Mouse (Mus musculus): ENCODE results near the gene Sobp.

Sobp gene

GRCm38 (mm10) chr10:43027006-43027405, 147.3 kb downstream of the Sobp start:
- DNase-seq, result peak; percentile 38 to 49

DNA sequence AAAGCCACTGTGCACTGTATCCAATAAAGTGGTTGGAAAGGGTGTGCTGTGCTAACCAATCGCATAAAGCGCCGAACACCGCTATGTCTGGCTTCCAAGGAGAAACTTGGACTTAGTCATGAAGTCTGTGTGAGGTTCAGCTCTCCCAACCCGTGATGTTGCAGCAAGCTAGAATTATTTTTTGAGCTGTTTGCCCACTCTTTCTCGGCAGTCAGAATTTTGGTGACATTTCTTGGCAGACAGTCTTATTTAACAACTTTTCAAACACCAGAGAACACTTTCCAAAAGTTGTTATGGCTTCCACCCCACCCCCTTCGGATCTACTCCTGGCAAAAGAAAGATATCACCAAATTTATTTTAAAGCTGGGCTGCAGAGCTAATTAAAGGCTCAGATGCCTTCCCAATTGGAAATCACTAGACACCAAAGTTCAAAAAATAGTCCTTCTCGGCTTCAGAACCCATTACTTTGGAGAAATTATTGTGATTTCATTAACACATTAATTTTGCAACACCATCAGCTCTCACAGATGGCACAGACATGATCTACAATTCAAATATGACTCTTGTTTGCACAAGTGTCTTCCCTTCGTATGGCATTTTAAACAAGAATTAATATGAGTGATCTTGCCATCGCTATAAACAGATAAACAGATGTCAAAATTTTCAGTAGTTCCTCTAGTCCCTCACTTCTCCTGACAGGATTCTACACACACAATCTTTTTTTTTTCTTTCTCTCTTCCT, 150.7 kb downstream of the Sobp start:
- no peak for DNase-seq

- no peak for DNase-seq
Observed at GRCm38 (mm10) chr10:43022190-43022761, 152.1 kb downstream of the Sobp start.

GRCm38 (mm10) chr10:43021512-43022116, 152.7 kb downstream of the Sobp start:
- peak; percentile 11 to 42 for DNase-seq

DNA sequence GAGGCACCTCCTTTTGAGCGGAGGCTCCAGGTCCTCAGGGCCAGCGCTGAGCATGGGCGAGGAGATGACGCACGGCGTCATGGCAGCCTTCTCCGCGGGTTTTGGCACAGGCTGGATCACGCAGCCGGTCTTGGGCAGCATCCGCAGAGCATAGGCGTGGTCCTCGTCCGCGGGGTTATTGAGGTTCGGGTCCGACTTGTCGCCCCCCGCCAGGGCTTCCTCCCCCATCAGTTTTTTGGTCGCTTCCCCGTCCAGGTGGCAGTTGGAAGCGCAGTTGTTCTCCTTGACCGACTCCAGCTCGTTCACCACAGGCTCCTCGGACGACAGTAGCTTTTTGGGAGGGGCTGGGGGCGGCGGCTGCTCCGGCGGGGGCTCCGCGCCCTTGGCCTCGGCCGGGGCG, 153.3 kb downstream of the Sobp start:
- no peak for DNase-seq

DNA sequence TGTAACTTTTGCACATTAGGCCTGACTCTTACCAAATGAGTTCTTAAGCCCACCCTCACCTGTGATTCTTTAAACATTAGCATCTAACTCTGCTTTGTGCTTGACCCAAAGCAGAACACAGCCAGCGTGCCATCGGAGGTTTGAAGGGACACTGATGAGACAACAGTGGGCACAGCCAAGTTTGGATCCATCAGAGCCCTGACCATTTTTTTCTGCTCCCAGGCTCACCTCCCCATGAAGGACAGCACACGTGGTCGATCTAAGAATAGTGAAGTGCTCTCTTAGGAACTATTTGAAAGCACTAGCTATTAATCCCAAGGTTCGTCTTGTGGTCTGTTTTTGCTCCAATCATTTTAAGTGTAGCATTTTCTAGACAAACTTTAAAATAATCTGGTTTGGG, 159.5 kb downstream of the Sobp start:
- no peak for DNase-seq

DNA sequence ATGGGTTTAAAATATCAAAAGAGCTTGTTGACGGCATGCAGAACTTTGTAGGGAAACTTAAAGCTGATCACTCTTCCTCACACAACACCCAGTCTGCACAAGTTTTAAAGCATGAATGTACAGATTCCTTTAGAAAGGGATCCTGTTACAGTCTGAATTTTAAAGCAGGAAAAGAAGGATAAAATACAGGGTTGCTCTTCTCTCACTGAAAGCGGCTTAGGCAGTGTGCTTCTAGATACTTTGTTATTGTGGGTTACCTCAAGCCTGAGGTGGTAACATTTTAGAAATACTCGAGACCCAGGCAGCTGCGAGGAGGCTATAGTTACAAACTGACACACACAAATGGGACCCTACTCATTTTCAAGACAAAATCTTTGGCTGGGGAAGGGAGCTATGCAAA, 160.0 kb downstream of the Sobp start:
- no peak for DNase-seq

DNA sequence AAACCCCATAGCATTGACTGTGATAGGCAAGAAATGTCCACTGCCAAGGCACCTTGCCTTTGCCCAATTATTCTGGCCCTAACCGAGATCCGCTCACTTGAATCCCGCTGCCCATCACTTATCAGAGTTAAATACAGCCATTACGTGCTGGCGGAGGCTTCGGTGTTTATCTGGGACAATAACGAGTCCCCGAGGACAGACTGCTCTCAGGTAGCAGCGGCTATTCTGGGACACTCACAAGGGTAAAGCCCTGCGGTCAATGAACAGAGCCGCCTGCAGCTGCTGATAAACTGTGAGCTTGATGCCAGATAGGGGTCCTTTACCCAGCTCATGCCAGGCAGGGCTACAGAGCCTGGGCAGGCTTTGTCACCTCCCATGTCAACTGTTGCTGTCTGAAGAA, 166.2 kb downstream of the Sobp start:
- no peak for DNase-seq

DNA sequence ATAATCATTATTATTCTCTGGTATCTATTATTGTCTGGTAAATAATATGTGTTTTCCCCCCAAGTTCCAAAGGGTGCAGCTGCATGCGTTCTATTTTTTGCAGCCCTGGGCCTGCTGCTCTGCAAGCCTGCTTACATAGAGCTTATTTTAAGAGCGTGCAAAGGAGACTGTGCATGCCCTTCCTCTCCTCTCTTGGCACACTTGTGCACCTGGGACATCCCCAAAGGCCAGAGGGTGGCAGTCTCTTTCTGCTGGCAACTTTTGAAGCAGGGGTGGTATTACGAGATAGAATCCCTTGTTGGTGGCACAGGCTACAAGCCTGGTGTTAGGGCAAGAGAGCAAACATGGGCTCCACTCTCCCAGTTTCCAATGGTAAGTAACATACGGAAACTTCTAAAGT, 167.8 kb downstream of the Sobp start:
- DNase-seq, result peak in 1 of 2 experiments; percentile 9

GRCm38 (mm10) chr10:43005677-43006076, 168.7 kb downstream of the Sobp start:
- peak in 1 of 2 experiments; percentile 8 for DNase-seq

DNA sequence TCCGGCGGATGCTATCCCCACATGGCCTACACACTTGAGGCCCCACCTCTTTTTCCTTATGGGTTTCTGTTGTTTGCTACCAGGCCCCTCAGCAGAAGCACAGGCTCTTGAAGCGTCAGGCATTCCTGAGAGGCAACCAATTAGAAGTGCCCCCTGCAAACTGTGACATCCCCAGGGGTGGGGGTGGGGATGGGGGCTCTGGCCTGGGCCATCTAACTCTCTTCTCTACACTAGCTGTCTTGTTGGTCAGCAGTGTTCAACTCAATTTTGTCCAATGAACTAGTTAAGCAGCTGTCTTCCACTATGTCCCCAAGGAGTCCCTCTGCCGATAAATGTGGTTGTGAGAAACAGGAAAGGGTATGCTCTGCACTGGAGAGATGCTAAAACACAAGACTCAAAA, 169.3 kb downstream of the Sobp start:
- peak in 1 of 2 experiments; percentile 6 for DNase-seq

DNA sequence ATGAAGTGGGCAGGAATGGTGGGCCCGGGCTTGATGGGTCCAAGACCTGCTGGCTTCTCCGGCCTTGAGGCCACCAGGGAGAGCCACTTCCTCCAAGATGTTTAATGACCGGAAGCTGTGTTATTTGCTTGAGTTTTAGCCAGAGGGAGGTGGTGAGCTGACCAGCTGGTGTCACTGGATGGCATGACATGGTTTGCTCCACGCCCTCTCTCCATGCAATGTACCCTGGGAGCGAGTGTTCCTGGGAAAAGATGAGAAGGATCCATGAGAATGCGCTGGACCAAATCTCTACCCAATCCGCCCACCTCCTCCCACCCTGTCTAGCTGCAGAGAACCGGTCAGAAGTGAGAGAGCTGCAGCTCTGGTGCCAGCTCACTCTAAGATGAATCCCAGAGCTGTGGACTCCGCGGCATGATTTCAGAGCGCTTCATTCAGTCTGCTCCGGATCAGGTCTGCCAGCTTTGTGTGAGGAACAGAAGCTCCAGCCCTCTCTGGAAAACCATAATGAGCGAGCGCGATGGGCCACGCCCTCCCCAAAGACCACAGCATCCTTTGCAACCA, 170.1 kb downstream of the Sobp start:
- DNase-seq, result no peak

DNA sequence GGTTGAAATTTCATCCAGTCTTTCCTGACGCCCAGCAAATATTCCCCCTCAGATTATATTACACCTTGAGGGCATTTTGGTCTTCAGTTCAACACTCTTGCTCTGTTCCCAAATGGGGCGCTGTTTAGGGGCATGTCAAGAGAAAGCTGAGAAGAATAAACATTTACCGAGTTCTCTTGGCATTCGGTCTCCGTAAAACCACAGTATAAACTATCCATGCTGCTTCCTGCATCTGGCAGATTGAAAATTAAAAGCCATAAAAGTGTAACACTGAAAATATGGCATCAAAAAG, 170.9 kb downstream of the Sobp start:
- no peak for DNase-seq

GRCm38 (mm10) chr10:43002721-43003465, 171.4 kb downstream of the Sobp start:
- no peak for DNase-seq

DNA sequence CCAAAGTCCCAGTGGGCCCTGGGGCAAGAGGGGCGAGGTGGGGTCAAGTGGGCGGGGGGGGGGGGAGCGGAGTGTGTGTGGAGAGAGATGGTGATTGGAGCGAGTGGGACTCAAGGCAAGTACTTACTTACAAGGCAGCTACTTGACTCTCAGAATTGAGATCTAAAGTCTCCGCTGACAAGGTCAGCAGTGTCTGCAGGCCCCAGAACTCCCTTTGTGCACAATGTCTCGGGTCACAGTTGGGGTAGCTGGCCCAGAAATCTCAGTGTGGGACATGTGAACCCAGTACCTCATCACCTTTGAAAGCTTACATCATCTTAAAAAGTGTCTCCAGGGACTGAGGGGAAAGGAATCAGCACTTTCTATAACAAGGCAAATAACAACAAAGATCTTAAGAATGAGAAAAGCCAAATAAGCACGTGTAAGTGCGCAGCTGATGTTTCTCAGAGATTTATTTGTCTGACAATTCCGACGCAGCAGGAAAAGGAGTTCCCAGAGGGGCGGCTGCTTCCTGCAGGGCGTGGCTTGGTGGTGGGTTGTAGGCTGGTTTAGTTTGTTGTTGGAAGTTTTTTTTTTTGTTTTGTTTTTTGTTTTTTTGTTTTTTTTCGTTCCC, 172.2 kb downstream of the Sobp start:
- DNase-seq, result peak; percentile 47 to 68

DNA sequence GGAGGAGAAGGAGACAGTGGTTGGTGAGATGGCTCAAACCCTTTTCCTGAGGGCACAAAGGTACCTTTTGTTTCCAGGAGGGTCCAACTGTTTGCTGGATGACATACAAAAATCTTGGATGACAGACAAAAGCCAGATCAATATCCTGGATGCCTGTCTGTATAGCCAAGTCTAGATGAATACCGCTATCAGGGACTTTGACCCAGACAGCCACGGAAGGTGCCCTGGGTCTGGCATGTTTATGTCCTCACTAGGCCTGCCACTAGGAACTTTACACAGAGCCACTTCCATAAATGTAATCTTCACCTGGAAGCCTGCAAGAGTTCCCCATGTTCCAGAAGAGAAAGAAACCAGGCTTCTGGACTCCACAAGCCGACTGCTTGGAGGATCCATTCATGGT, 172.9 kb downstream of the Sobp start:
- DNase-seq, result no peak

DNA sequence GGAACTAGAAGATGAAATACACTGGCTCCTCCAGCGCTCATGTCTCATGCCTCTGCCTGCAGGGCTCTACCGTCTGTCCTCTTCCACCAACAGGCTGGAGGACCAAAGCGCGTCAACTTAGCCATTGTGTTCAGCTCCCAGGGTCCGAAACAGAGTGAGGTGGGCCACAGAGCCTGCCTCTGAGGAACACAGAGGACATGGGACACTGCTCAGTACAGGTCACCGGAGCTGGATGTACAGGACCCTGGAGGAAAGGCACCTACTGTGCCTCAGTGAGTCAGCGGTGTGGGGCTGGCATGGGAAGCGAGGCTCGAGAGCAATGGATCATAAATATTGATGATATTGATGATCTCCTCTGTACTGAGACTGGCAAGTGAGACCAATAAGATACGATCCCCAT, 175.0 kb downstream of the Sobp start:
- DNase-seq, result no peak

DNA sequence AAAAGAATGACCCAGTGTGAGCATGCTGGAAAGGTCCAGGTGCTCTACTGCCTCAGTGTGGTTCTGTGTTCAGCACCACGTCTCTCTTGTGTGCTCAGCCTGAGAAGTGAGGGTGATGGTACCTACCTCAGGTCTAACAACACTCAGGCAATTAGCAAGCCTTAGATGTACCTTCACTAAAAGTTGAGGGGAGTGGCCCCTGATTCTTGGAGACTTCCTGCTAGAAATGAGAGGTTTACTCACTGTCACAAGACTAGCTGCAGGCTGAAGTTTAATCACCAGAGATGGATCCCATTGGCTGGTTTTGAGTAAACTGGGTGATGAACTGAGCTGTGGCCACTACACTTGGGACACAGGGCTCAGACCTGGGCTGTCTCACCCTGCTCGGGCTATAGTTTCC, 177.1 kb downstream of the Sobp start:
- no peak for DNase-seq

- DNase-seq, result no peak
Observed at GRCm38 (mm10) chr10:42995484-42995895, 178.8 kb downstream of the Sobp start.

DNA sequence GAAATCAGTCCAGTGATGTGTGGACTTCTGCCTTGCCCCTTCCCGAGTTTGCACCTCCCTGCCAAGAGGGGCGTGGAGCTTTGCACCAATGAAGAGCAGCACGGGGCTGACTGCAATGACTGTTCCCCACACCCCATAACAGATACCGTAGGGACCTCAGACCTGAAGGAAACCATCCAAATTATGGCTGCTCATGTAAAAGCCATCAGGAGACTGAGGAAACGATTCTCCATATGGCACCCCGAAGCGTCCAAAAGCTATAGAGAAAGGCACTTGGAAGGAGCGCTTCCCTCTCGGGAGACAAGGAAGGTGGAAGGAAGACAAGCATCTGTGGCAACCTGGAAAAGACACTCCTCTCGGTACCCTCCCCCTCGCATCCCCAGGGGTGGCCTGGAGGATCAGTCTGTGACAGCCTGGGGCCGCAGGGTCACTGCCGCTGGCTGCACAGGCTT, 180.0 kb downstream of the Sobp start:
- DNase-seq, result peak; percentile 46 to 83

GRCm38 (mm10) chr10:42991018-42991417, 183.3 kb downstream of the Sobp start:
- no peak for DNase-seq

DNA sequence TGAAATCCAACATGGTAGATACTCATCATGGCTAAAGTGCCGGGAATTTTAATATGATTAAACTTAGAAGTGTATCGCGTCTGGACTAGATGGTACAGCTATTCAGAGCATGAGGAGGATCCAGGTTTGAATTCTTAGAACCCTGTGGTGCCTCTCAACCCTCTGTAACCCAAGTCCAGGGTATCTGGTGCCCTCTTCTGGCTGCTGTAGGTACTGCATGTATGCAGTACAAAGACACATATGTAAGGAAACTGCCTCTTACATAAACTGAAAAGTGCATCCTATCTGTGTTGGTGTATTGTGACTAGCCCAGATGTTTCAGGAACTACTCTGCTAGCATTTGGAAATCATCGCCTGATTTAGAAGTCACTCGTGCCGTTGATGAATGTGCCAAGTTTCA, 184.4 kb downstream of the Sobp start:
- DNase-seq, result peak in 1 of 2 experiments; percentile 72

DNA sequence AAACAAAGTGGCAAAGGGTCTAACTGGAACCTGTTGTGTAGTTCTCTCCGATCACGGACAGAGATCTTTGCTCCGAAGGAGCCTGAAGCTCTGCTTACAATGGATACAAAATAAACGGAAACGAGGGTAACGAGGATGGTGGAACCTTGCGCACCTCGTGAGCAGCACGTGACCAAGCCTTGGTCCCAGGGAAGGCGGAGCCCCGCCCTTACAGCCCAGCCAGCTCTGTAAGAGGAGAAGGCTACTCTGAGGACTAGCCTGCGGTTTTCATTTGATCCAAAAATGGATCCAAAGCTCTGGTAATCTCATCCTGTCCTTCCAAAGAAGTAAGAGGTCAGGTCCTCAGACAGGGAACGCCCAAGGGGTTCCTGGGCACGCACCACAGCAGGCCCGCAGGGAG, 185.7 kb downstream of the Sobp start:
- DNase-seq, result no peak

All from kidney, postnatal 25 days (tissue).